In the genomic region with DNA sequence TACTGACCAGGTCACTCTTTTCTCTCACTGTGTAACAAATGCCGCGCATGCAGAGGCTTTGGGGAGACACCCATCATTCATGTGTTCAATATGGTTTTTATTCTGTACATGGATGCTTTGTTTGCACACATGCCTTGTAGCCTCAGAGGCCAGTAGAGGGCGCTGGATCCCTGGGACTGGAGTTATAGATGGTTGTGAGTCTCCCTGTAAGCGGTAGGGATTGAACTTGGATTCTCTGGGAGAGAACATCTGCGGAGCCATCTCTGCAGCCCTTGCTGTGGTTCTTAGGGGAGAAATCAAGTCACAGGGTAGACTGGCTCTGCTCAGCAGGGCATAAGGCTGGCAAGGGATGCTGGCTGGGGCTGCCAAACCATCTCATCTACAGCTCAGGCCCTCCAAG, we compare ENCODE assay signal across 9 mouse cellular contexts.
DNase-seq lines count a peak whose midpoint lies in the region; ATAC-seq and TF ChIP-seq lines count a peak whose summit lies in the region.
"Had no signal": no experiment of that assay in that cellular context is flagged by ENCODE, and none has a peak within 500 bp of the region (broad histone marks: within the 10 kb centered on the region; RNA-seq: fewer than 3 reads in every experiment).

No protein-coding gene starts in this region.

- H3K27me3 ChIP-seq in liver, adult 2 months (ENCODE audit: control insufficient read depth, insufficient read depth, low read length) = no peaks in the 10 kb centered on the region
- no peaks in the 10 kb centered on the region for H3K27me3 ChIP-seq in liver, embryonic 11.5 days (replicated peaks; ENCODE audit: control insufficient read depth, insufficient read depth, low read length)
- H3K27me3 ChIP-seq in hindbrain, embryonic 15.5 days = no peaks in the 10 kb centered on the region
- no peaks in the 10 kb centered on the region for H3K27me3 ChIP-seq in limb, embryonic 14.5 days (ENCODE audit: control insufficient read depth, insufficient read depth, low read length)
- no peaks in the 10 kb centered on the region for H3K27me3 ChIP-seq in neural tube, embryonic 13.5 days

- peak; percentile 9 for DNase-seq in liver, adult 2 months (ENCODE audit: extremely low read depth, low read depth, low spot score)
- DNase-seq in liver, embryonic 11.5 days (ENCODE audit: low spot score) = no peak
- DNase-seq in adrenal gland, postnatal 36 days = peak; percentile 53 to 60
- DNase-seq in limb, embryonic 14.5 days (ENCODE audit: low spot score) = peak; percentile 37
- DNase-seq in urinary bladder, postnatal 14 days (ENCODE audit: low spot score) = peak; percentile 59

- no peak overlapping the region for H3K9ac ChIP-seq in liver, adult 2 months (ENCODE audit: low read depth, low read length)
- no peak overlapping the region for H3K9ac ChIP-seq in liver, embryonic 11.5 days (ENCODE audit: low read depth, low read length)
- H3K9ac ChIP-seq in hindbrain, embryonic 15.5 days = no peak overlapping the region
- H3K9ac ChIP-seq in limb, embryonic 14.5 days (ENCODE audit: low read depth, low read length, severe bottlenecking) = no peak overlapping the region
- H3K9ac ChIP-seq in neural tube, embryonic 13.5 days = no peak overlapping the region

- no peaks in the 10 kb centered on the region for H3K79me2 ChIP-seq in liver, adult 2 months (ENCODE audit: control insufficient read depth, insufficient read depth, low read length)

- H3K36me3 ChIP-seq in liver, adult 2 months (ENCODE audit: control insufficient read depth, insufficient read depth, low read length) = no peaks in the 10 kb centered on the region
- no peaks in the 10 kb centered on the region for H3K36me3 ChIP-seq in liver, embryonic 11.5 days (ENCODE audit: control insufficient read depth, insufficient read depth, low read length)
- no peaks in the 10 kb centered on the region for H3K36me3 ChIP-seq in hindbrain, embryonic 15.5 days
- no peaks in the 10 kb centered on the region for H3K36me3 ChIP-seq in limb, embryonic 14.5 days (ENCODE audit: control insufficient read depth, insufficient read depth, low read length)
- no peaks in the 10 kb centered on the region for H3K36me3 ChIP-seq in neural tube, embryonic 13.5 days

- no peak overlapping the region for H3K27ac ChIP-seq in liver, adult 2 months (replicated peaks; ENCODE audit: insufficient read depth, low read depth, low read length)
- no peak overlapping the region for H3K27ac ChIP-seq in liver, embryonic 11.5 days (ENCODE audit: low read depth, low read length)
- no peak overlapping the region for H3K27ac ChIP-seq in embryonic fibroblast, embryonic 13.5 days (ENCODE audit: insufficient read depth, low read length)
- no peak overlapping the region for H3K27ac ChIP-seq in hindbrain, embryonic 15.5 days (replicated peaks)
- no peak overlapping the region for H3K27ac ChIP-seq in limb, embryonic 14.5 days (replicated peaks; ENCODE audit: low read depth, low read length)
- H3K27ac ChIP-seq in neural tube, embryonic 13.5 days (replicated peaks) = no peak overlapping the region

- ATAC-seq in liver, embryonic 11.5 days (replicated peaks; ENCODE audit: low FRiP score) = no peak
- peak; percentile 58 for ATAC-seq in hindbrain, embryonic 15.5 days (ENCODE audit: low FRiP score, low read depth)
- no peak for ATAC-seq in limb, embryonic 14.5 days (ENCODE audit: low FRiP score, low read depth)
- peak; percentile 44; the same call in 1 of the 2 replicates for ATAC-seq in neural tube, embryonic 13.5 days (ENCODE audit: low read depth)

- H3K4me3 ChIP-seq in liver, adult 2 months (ENCODE audit: insufficient read depth, low read depth, low read length) = no peak overlapping the region
- H3K4me3 ChIP-seq in liver, embryonic 11.5 days (ENCODE audit: low read depth, low read length) = no peak overlapping the region
- no peak overlapping the region for H3K4me3 ChIP-seq in embryonic fibroblast, embryonic 13.5 days (ENCODE audit: insufficient read depth, low read length)
- H3K4me3 ChIP-seq in hindbrain, embryonic 15.5 days = no peak overlapping the region
- no peak overlapping the region for H3K4me3 ChIP-seq in limb, embryonic 14.5 days (replicated peaks; ENCODE audit: low read length)
- no peak overlapping the region for H3K4me3 ChIP-seq in neural tube, embryonic 13.5 days
- H3K4me3 ChIP-seq: erythroblast, embryonic 14.5 days had no signal

- 61% methylated on average over 5 of the region's 5 CpGs for WGBS in liver, adult 2 months
- WGBS in liver, embryonic 11.5 days = 47% methylated on average over 5 of the region's 5 CpGs
- WGBS in hindbrain, embryonic 15.5 days = 40% methylated on average over 5 of the region's 5 CpGs
- 41% methylated on average over 5 of the region's 5 CpGs for WGBS in limb, embryonic 14.5 days
- 42% methylated on average over 5 of the region's 5 CpGs for WGBS in neural tube, embryonic 13.5 days

- H3K4me2 ChIP-seq in liver, embryonic 11.5 days = no peak overlapping the region
- no peak overlapping the region for H3K4me2 ChIP-seq in hindbrain, embryonic 15.5 days
- H3K4me2 ChIP-seq in limb, embryonic 14.5 days (replicated peaks; ENCODE audit: low read depth, low read length, severe bottlenecking) = no peak overlapping the region
- H3K4me2 ChIP-seq in neural tube, embryonic 13.5 days = no peak overlapping the region

- H3K9me3 ChIP-seq in liver, embryonic 11.5 days (ENCODE audit: control insufficient read depth, low read length) = no peaks in the 10 kb centered on the region
- H3K9me3 ChIP-seq in hindbrain, embryonic 15.5 days = no peaks in the 10 kb centered on the region
- H3K9me3 ChIP-seq in limb, embryonic 14.5 days (ENCODE audit: control insufficient read depth, low read length) = no peaks in the 10 kb centered on the region
- H3K9me3 ChIP-seq in neural tube, embryonic 13.5 days = no peaks in the 10 kb centered on the region

- peak; percentile 49; the same call in 1 of the 2 replicates for TF ChIP-seq CTCF in liver, adult 2 months (IDR thresholded peaks at IDR 0.05; ENCODE audit: low read depth, low read length)
- peak; percentile 49; the same call in 1 of the 2 replicates for TF ChIP-seq CTCF in embryonic fibroblast, embryonic 13.5 days (IDR thresholded peaks at IDR 0.05; ENCODE audit: borderline replicate concordance, insufficient read depth, low read length)

- no peak for TF ChIP-seq POLR2A in liver, adult 2 months (IDR thresholded peaks at IDR 0.05; ENCODE audit: extremely low read depth, insufficient read depth, low read length)
- no peak for TF ChIP-seq POLR2A in embryonic fibroblast, embryonic 13.5 days (IDR thresholded peaks at IDR 0.05; ENCODE audit: low read depth, low read length)
- no peak for TF ChIP-seq POLR2A in limb, embryonic 14.5 days (IDR thresholded peaks at IDR 0.05; ENCODE audit: borderline replicate concordance, extremely low read depth, insufficient read depth, insufficient read length)

- no peaks in the 10 kb centered on the region for H3K4me1 ChIP-seq in liver, adult 2 months (ENCODE audit: control insufficient read depth, insufficient read depth, low read length)
- no peaks in the 10 kb centered on the region for H3K4me1 ChIP-seq in liver, embryonic 11.5 days (replicated peaks; ENCODE audit: control insufficient read depth, insufficient read depth, low read length)
- no peaks in the 10 kb centered on the region for H3K4me1 ChIP-seq in embryonic fibroblast, embryonic 13.5 days (ENCODE audit: control insufficient read depth, insufficient read depth, low read length)
- peaks cover 17% of the 10 kb centered on the region for H3K4me1 ChIP-seq in hindbrain, embryonic 15.5 days (replicated peaks)
- H3K4me1 ChIP-seq in limb, embryonic 14.5 days (ENCODE audit: control insufficient read depth, insufficient read depth, low read length) = peaks cover 10% of the 10 kb centered on the region
- H3K4me1 ChIP-seq in neural tube, embryonic 13.5 days (replicated peaks) = peaks cover 13% of the 10 kb centered on the region; the same call in 1 of the 2 replicates

Comparison
In these comparisons a context has a peak if more than half of its experiments do, and no peak if none do; other contexts are left out.
1. ATAC-seq: peak in hindbrain, embryonic 15.5 days (single experiment) and neural tube, embryonic 13.5 days (single experiment); none in liver, embryonic 11.5 days (single experiment) and limb, embryonic 14.5 days (single experiment).